Mouse (Mus musculus) hematopoietic stem cell, adult 5-6 weeks (primary cell): Measurements from ENCODE around the gene Sesn2. TPM values are rescaled to one million over a fixed set of nuclear protein-coding genes. Genes with fewer than 3 reads are reported as not detected.

ENCODE experiments used
- ATAC-seq, 2 experiments: fragments of 125-278 bp in 1 of 2; replicated peaks in 1 of 2; 2 replicates each; pipeline ENCODE4 v1.8.0; 2016 to 2017; ENCODE audit warnings: inconsistent platforms in 2 of 2, mild to moderate bottlenecking in 2 of 2, moderate number of reproducible peaks in 2 of 2, low read depth in 1 of 2, moderate TSS enrichment in 1 of 2; ENCODE audit not compliant: low FRiP score in 2 of 2, poor library complexity in 2 of 2, severe bottlenecking in 2 of 2, insufficient read depth in 1 of 2, low TSS enrichment in 1 of 2
- total RNA-seq: library from RNA; stranded (forward); fragments of 172-1452, 232-1000 nt; gene quantifications from 2 replicates; pipeline ENCODE4 v1.2.3, GENCODE M21; 2017

Sesn2 gene
- total RNA-seq, 1 experiment from 2014 or later: 3.9 TPM

- no peak for ATAC-seq
Observed at GRCm38 (mm10) chr4:132519188-132519587, 8.9 kb upstream of the Sesn2 start.

- no peak for ATAC-seq
Observed at GRCm38 (mm10) chr4:132518066-132518465, 7.8 kb upstream of the Sesn2 start.

DNA sequence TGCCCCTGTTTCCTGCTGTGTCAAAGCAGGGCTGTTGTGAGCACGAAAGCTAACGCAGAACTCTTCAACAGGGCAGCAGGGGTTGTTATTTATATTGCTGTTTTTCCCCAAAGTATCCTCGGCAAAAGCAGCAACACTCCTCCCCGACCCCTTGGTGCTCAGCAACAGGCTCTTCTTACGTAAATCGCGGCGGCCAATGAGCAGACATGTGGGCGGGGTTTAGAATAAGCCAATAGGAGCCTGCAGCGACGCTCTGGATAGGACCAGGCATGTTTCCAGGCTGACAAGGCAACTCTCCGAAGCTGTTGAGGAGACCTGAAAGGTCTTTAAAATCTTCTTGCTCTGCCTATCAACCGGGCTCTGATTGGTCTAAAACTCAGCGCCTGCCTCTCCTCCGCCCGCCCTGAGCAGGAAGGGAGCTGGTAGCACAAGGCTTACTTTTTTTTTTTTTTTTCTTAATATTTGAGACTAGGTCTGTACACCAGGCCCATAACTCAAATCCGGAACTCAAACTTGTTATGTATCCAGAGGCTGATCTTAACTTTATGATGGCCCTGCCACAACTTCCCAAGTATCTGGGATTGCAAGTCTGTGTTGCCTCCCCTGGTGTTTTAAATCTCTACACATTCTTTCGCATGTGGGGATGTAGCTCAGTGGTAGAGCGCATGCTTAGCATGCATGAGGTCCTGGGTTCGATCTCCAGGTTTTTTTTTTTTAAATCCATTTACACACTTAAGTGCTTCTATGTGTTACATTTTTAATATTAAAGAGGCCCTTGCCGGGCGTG, 5.3 kb upstream of the Sesn2 start:
- ATAC-seq: peak; percentile 93 to 94

GRCm38 (mm10) chr4:132514555-132515135, 4.3 kb upstream of the Sesn2 start:
- peak; percentile 28 to 32; a peak in 3 of 4 replicates for ATAC-seq

DNA sequence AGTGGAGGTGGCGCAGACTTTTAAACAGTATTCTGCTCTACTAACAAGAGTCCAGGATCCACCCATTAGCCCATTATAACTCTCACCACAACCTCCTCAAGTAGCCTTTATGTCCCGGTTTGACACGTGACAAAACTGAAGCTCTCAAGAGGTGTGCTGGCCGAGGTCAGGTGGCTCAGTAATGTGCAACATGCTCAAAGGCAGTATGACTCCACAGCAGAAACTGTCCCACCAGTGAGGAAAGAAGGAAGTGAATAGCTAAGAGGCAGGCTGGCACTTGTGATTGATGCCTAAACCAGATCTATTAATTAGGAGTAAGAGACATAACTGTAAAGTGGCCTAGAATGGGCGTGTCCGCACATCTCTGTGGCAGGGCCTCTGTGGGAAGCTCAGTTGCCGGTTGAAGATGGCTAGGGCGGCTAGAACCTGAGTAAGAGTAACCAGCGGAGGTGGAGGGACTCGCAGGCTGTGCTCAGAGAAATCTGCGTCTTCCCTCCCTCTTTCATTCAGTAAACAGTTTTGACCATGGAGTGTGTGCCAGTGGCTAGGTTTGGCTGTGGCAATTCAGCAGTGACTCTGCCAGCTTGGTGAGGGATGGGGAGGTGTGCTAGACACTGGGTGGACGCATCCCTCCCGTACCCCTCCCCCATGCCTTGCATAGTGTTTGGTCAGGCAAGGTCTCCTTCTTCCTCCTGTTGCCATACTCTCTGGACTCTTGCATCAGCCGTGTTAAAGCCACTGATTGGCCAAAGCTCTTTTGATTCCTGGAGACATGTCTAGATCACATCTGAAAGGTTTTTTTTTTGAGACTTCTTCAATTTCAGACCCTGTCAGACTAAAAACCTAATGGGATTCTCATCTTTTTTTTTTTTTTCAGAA, 3.3 kb upstream of the Sesn2 start:
- ATAC-seq: no peak

- no peak for ATAC-seq
Observed at GRCm38 (mm10) chr4:132512080-132512479, 1.8 kb upstream of the Sesn2 start.

DNA sequence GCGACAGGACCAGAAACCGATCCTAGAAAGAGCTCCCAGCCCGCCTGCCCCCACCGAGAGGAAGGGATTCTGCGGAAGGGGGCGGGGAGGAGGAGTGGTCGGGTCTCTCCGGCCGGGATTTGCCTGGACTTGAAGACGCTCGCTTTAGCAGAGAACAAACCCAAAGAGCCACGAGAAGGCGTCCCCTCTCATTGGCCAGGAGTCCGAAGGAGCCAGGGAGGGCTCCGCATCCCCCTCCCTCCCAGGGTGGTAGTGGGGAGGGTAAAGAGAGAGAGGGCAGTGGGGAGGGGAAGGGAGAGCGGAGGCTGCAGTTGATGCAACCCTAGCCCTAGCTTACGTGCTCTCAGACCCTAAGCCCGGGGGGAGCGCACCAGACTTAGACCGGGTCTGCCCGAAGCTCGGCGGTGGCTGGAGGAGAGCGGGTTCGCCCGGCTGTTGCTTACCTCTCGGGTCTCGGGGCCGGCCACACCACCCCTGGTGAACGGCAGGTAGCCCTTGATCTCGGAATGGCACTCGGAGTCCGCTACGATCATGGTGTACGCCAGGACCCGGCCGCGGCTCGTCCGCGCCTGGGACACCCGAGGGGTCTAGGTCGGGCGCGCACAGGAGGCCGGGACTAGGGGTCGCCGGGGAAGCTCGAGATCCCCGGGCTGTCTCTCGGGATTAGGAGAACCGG, 542 bp downstream of the Sesn2 start:
- peak in 1 of 2 experiments; percentile 16; a peak in 1 of 4 replicates for ATAC-seq

GRCm38 (mm10) chr4:132507210-132507609, 3.1 kb downstream of the Sesn2 start:
- ATAC-seq: no peak

- no peak for ATAC-seq
Observed at GRCm38 (mm10) chr4:132506250-132506649, 4.1 kb downstream of the Sesn2 start.

DNA sequence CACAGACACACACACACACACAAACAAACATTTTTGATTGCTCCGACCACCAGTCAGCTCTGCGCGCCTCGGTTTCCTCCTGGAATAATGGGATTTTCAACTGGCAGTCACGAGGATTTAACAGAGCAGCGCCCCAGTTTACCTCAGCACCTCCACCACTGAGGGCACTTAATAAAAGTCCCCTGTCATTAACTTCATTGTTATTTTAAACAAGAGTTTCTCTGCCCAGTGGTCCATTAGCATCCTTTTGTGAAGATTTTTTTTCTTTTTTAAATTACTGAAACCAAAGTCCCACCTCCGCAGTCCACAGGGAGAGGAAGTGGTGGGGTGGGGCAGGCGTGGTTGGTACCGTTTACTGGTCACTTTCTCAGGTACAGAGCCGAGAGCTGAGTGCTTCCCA, 4.5 kb downstream of the Sesn2 start:
- ATAC-seq: no peak

- ATAC-seq: 0 out of 4 replicates have a peak, but pooled peaks of 1 of the 2 experiments have one; percentile 19
Observed at GRCm38 (mm10) chr4:132505034-132505738, 5.1 kb downstream of the Sesn2 start.

- no peak for ATAC-seq
Observed at GRCm38 (mm10) chr4:132503344-132503743, 7.0 kb downstream of the Sesn2 start.

DNA sequence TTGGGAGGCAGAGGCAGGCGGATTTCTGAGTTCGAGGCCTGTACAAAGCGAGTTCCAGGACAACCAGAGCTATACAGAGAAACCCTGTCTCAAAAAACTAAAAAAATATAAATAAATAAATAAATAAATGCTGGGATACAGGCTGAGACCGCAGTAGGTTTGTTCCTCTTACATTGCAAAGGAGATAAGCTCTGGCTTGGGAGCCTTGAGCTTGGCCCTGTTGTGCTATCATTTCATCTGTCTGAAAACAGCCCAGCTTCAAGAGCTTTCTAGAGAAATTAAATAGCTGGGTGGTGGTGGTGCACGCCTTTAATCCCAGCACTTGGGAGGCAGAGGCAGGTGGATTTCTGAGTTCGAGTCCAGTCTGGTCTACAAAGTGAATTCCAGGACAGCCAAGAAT, 8.7 kb downstream of the Sesn2 start:
- ATAC-seq: no peak

GRCm38 (mm10) chr4:132494271-132494918, 15.9 kb downstream of the Sesn2 start:
- peak; percentile 77 to 90 for ATAC-seq

- ATAC-seq: no peak
Observed at GRCm38 (mm10) chr4:132492178-132493060, 17.9 kb downstream of the Sesn2 start.

- ATAC-seq: no peak
Observed at GRCm38 (mm10) chr4:132491748-132492147, 18.6 kb downstream of the Sesn2 start.
